Mouse (Mus musculus): ENCODE measurements around the gene Gbp2. TPM values are rescaled to one million over a fixed set of nuclear protein-coding genes. Genes with fewer than 3 reads are reported as not detected.

Gene Gbp2
- polyA plus RNA-seq, 1 experiment: 8.6 TPM

DNA sequence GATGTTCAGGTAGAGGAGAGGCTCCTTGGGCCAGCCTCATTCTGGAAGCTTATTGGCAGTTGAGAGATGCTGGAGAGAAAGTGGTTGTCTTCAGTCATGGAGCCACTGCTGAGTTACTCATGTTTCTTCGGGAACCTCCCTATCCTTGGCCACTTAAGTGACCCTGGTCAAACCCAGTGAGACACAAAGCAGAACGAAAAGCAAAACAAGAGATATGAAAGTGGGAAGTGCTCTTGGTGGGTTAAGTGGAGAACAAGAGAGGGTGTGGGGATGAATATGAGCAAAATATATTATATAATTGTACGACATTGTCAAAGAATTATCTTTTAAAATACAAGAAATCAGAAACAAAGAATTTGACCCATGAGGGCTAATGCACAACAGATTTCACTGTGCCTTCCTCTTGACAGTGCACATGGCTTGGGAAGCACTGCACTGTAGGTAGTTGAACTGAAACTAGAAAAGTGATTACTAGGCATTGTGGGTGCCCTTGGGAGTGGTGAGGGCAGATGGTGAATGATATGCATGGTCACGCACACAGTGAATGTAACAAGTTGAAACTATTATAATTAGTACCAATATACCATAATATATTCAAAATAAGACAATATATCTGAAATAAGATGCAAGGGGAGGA, 29.9 kb upstream of the Gbp2 start:
- Histone ChIP-seq H3K4me1 (ENCODE audit: control insufficient read depth, insufficient read depth, insufficient read length) (peaks cover 12% of the 10 kb centered on the region), H3K27ac (ENCODE audit: insufficient read depth, low read length) (peak overlapping the region; percentile 70), H3K4me3 (ENCODE audit: extremely low read depth, insufficient read depth, insufficient read length) (no peak overlapping the region), H3K36me3 (ENCODE audit: control insufficient read depth, insufficient read depth, low read length) (no peaks in the 10 kb centered on the region), H3K27me3 (ENCODE audit: control insufficient read depth, insufficient read depth, low read length) (no peaks in the 10 kb centered on the region)
- WGBS: 34% methylated on average over 4 of the region's 4 CpGs
- TF ChIP-seq CTCF (IDR thresholded peaks at IDR 0.05; ENCODE audit: extremely low read depth, insufficient read depth, insufficient read length, insufficient replicate concordance): no peak
- no peak for TF ChIP-seq POLR2A (IDR thresholded peaks at IDR 0.05; ENCODE audit: low read depth, low read length)
- DNase-seq (ENCODE audit: low read depth in 1 of 2, low spot score in 2 of 2): no peak

DNA sequence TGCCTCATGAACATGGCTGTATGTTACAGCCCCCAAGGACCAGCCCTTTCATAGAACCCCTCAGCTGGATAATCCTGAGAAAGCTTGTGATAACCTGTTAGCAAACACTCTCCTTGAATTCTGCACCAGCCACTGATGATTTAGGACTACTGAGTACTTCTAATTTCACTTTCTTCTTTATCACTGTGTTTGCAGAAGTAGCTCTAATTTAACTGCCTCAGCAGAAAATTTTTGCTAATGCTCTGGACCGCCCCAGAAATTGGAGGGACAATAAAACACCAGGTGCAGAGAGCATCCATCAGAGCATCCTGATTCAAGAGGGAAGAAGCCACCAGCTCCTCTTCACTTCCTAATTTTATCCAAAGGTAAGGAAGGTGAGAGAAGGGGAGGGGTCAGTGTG, 25.9 kb upstream of the Gbp2 start, which contains the start of gene Gbp2b:
TSS of gene Gbp2b (plus strand) at position 301 of the 400 bp plus-strand sequence.
- WGBS: 81% methylated on average over 1 of the region's 1 CpGs
- TF ChIP-seq CTCF (IDR thresholded peaks at IDR 0.05; ENCODE audit: extremely low read depth, insufficient read depth, insufficient read length, insufficient replicate concordance): no peak
- no peak for TF ChIP-seq POLR2A (IDR thresholded peaks at IDR 0.05; ENCODE audit: low read depth, low read length)
- DNase-seq (ENCODE audit: low read depth in 1 of 2, low spot score in 2 of 2): no peak
- H3K4me3 ChIP-seq (ENCODE audit: extremely low read depth, insufficient read depth, insufficient read length): no peak within 1 kb of the TSS
- no peak within 1 kb of the TSS for H3K27ac ChIP-seq (ENCODE audit: insufficient read depth, low read length)
- peaks cover 18% of the 10 kb centered on the region for H3K4me1 ChIP-seq (ENCODE audit: control insufficient read depth, insufficient read depth, insufficient read length)
- no peaks in the 10 kb centered on the region for H3K36me3 ChIP-seq (ENCODE audit: control insufficient read depth, insufficient read depth, low read length)
- H3K27me3 ChIP-seq (ENCODE audit: control insufficient read depth, insufficient read depth, low read length): no peaks in the 10 kb centered on the region; the same call in 1 of the 2 replicates

DNA sequence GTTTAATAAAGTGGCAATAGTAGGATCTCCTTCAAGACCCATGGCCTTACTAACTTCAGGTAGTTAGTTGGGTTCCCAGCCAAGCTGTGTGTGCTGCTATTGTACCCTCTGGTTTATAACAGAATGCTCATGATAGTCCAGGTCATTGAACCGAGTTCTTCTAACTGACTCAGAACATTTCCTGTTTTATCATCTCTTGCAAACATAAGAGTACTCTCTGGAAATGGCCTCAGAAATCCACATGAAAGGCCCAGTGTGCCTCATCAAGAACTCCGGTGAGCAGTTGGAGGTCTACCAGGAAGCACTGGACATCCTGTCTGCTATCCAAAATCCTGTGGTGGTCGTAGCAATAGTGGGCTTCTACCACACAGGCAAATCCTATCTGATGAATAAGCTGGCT, 22.5 kb upstream of the Gbp2 start:
- no peak for DNase-seq (ENCODE audit: low read depth in 1 of 2, low spot score in 2 of 2)
- Histone ChIP-seq H3K27ac (ENCODE audit: insufficient read depth, low read length) (no peak overlapping the region), H3K36me3 (ENCODE audit: control insufficient read depth, insufficient read depth, low read length) (no peaks in the 10 kb centered on the region), H3K4me1 (ENCODE audit: control insufficient read depth, insufficient read depth, insufficient read length) (peaks cover 7% of the 10 kb centered on the region), H3K4me3 (ENCODE audit: extremely low read depth, insufficient read depth, insufficient read length) (no peak overlapping the region), H3K27me3 (ENCODE audit: control insufficient read depth, insufficient read depth, low read length) (no peaks in the 10 kb centered on the region; the same call in 1 of the 2 replicates)
- no peak for TF ChIP-seq CTCF (IDR thresholded peaks at IDR 0.05; ENCODE audit: extremely low read depth, insufficient read depth, insufficient read length, insufficient replicate concordance)
- no peak for TF ChIP-seq POLR2A (IDR thresholded peaks at IDR 0.05; ENCODE audit: low read depth, low read length)
- WGBS: 66% methylated on average over 3 of the region's 3 CpGs

DNA sequence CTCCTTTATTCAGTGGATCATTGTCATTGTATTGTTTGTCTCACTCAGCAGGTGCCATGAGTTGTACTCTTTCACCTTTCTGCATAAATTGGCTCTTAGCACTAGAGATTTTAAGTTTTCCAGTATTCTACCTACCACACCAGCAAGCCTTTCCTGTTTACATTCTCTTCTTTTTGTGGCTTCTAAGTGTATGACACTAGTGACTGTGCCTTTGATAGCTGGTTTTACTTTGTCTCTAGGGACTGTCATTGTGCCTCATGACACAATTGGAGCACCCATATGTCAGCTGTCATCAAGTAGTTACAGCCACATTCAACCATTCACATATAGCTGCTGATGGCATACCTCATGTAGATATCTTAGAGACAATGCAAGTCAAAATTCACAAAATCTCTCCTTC, 18.7 kb upstream of the Gbp2 start:
- TF ChIP-seq POLR2A (IDR thresholded peaks at IDR 0.05; ENCODE audit: low read depth, low read length) (no peak), CTCF (IDR thresholded peaks at IDR 0.05; ENCODE audit: extremely low read depth, insufficient read depth, insufficient read length, insufficient replicate concordance) (no peak)
- no peak overlapping the region for H3K27ac ChIP-seq (ENCODE audit: insufficient read depth, low read length)
- no peak for DNase-seq (ENCODE audit: low read depth in 1 of 2, low spot score in 2 of 2)
- no peaks in the 10 kb centered on the region for H3K36me3 ChIP-seq (ENCODE audit: control insufficient read depth, insufficient read depth, low read length)
- H3K27me3 ChIP-seq (ENCODE audit: control insufficient read depth, insufficient read depth, low read length): no peaks in the 10 kb centered on the region
- H3K4me3 ChIP-seq (ENCODE audit: extremely low read depth, insufficient read depth, insufficient read length): no peak overlapping the region
- peaks cover 4% of the 10 kb centered on the region; the same call in 1 of the 2 replicates for H3K4me1 ChIP-seq (ENCODE audit: control insufficient read depth, insufficient read depth, insufficient read length)

DNA sequence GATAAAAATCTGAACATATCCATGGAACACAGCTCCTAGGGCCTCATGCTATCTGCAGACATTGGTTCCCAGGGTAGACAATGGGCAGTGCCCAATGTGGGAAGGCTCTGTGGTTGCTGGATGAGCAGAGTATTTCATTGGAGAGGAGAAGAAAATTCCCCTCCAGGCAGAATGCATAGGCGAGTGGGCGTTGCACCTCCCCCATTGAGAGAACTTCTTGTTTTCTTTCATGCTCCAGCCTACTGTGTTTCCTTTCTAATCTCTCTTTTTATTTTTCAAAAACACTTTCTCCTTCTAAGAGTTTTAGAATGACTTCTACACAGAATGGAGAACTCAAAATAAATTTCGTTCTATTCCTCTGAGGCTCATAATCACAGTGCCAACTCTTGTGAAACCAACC, 1.7 kb upstream of the Gbp2 start:
- TF ChIP-seq CTCF (IDR thresholded peaks at IDR 0.05; ENCODE audit: extremely low read depth, insufficient read depth, insufficient read length, insufficient replicate concordance) (no peak), POLR2A (IDR thresholded peaks at IDR 0.05; ENCODE audit: low read depth, low read length) (no peak)
- 21% methylated on average over 3 of the region's 3 CpGs for WGBS

DNA sequence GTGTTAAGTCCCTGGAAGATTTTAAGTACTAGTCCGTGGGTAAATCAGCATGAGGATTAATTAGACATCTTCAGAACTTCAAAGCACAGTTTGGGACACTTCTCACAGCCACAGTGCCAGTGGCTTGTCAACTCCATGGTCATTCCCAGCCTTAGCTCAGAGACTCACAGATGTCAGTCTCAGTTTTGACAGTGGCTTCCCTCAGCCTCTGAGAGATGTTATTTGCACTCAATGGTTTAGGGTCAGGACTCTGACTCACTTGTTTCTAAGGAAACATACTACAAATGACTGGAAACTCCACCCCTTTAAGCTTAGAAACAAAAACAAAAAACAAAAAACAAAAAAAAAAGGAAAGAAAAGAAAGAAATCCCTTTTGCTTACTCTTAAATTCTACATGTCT, 796 bp upstream of the Gbp2 start:
- Histone ChIP-seq H3K27ac (ENCODE audit: insufficient read depth, low read length) (peak overlapping the region; percentile 89), H3K27me3 (ENCODE audit: control insufficient read depth, insufficient read depth, low read length) (no peaks in the 10 kb centered on the region), H3K36me3 (ENCODE audit: control insufficient read depth, insufficient read depth, low read length) (peaks cover 1% of the 10 kb centered on the region; the same call in 1 of the 2 replicates), H3K4me1 (ENCODE audit: control insufficient read depth, insufficient read depth, insufficient read length) (peaks cover 12% of the 10 kb centered on the region), H3K4me3 (ENCODE audit: extremely low read depth, insufficient read depth, insufficient read length) (no peak overlapping the region)
- no peak for DNase-seq (ENCODE audit: low read depth in 1 of 2, low spot score in 2 of 2)
- TF ChIP-seq CTCF (IDR thresholded peaks at IDR 0.05; ENCODE audit: extremely low read depth, insufficient read depth, insufficient read length, insufficient replicate concordance): no peak
- WGBS: 64% methylated on average over 1 of the region's 1 CpGs

More for the DNA sequence above, 1.7 kb upstream of the Gbp2 start:
- Histone ChIP-seq H3K4me3 (ENCODE audit: extremely low read depth, insufficient read depth, insufficient read length) (no peak overlapping the region), H3K36me3 (ENCODE audit: control insufficient read depth, insufficient read depth, low read length) (no peaks in the 10 kb centered on the region), H3K27ac (ENCODE audit: insufficient read depth, low read length) (peak overlapping the region; percentile 55), H3K4me1 (ENCODE audit: control insufficient read depth, insufficient read depth, insufficient read length) (peaks cover 12% of the 10 kb centered on the region), H3K27me3 (ENCODE audit: control insufficient read depth, insufficient read depth, low read length) (no peaks in the 10 kb centered on the region)
- DNase-seq (ENCODE audit: low read depth in 1 of 2, low spot score in 2 of 2): peak in 1 of 2 experiments; percentile 49

DNA sequence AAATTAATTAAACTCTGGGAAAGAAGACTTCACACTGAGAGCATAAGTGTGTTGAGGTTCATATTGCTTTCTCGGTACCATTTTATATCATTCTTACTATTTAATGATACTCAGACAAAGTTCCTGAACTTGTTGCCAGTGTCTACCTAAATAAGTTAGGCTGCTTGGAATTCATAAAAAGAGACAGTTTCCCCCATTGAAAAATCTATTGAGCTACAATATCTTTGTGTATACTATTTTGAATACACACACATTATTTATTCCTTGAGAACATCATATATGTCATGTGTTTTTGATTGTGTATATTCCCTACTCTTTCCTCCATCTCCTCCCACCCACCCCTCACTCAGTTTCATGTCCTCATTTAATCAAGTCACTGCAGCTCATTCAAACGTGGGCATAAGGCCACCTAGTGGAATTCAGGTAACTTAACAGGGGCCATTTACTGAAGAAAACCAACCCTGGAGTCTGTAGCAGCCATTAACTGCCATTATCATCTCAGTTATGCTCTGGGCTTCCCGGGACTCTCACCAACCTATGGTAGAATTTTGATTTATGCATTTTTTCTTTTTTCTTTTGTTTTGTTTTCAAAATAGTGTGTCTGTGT, 657 bp downstream of the Gbp2 start:
- DNase-seq (ENCODE audit: low read depth in 1 of 2, low spot score in 2 of 2): peak in 1 of 2 experiments; percentile 17

More for the DNA sequence above, 657 bp downstream of the Gbp2 start:
- Histone ChIP-seq H3K4me1 (ENCODE audit: control insufficient read depth, insufficient read depth, insufficient read length) (peaks cover 12% of the 10 kb centered on the region), H3K27me3 (ENCODE audit: control insufficient read depth, insufficient read depth, low read length) (no peaks in the 10 kb centered on the region), H3K4me3 (ENCODE audit: extremely low read depth, insufficient read depth, insufficient read length) (peak overlapping the region; percentile 62; the same call in 1 of the 2 replicates), H3K27ac (ENCODE audit: insufficient read depth, low read length) (peak overlapping the region; percentile 95), H3K36me3 (ENCODE audit: control insufficient read depth, insufficient read depth, low read length) (peaks cover 4% of the 10 kb centered on the region; the same call in 1 of the 2 replicates)
- peak; percentile 44; the same call in 1 of the 2 replicates for TF ChIP-seq CTCF (IDR thresholded peaks at IDR 0.05; ENCODE audit: extremely low read depth, insufficient read depth, insufficient read length, insufficient replicate concordance)
- no peak for TF ChIP-seq POLR2A (IDR thresholded peaks at IDR 0.05; ENCODE audit: low read depth, low read length)
- 18% methylated on average over 3 of the region's 3 CpGs for WGBS
